Mouse (Mus musculus) lung, embryonic 14.5 days (tissue): ENCODE measurements around the gene Srsf5. TPM values are rescaled to one million over a fixed set of nuclear protein-coding genes. Genes with fewer than 3 reads are reported as not detected.
"Not testable (repeated sequence)": the region's sequence is repeated elsewhere in the genome, so short reads cannot be mapped to it uniquely, and the experiment has no call there.

Source experiments
- ATAC-seq: fragments of 200-750 bp; cut with Nextera tagmentation; 2 replicates; pipeline ENCODE4 v1.8.0; 2017; ENCODE audit warnings: mild to moderate bottlenecking, moderate TSS enrichment, moderate library complexity; ENCODE audit not compliant: insufficient read depth
- DNase-seq: peaks from one replicate; pipeline ENCODE4 v3.0.0-alpha.2; 2015
- H3K27ac ChIP-seq: fragments of 300-500 bp; sonication (generic); 2 replicates; pipeline ENCODE4 v1.5.1; 2014; ENCODE audit warnings: low read depth, mild to moderate bottlenecking, moderate library complexity
- H3K27me3 ChIP-seq: fragments of 300-500 bp; sonication (generic); 2 replicates; pipeline ENCODE4 v1.6.1; 2014; ENCODE audit warnings: low read length, control low read depth; ENCODE audit not compliant: insufficient read depth
- H3K36me3 ChIP-seq: fragments of 300-500 bp; sonication (generic); 2 replicates; pipeline ENCODE4 v1.6.1; 2014; ENCODE audit warnings: control low read depth; ENCODE audit not compliant: insufficient read depth
- H3K4me1 ChIP-seq: fragments of 300-500 bp; sonication (generic); 2 replicates; pipeline ENCODE4 v1.6.1; 2014; ENCODE audit warnings: antibody characterized with exemption, control low read depth; ENCODE audit not compliant: insufficient read depth
- H3K4me2 ChIP-seq: fragments of 300-500 bp; sonication (generic); 2 replicates; pipeline ENCODE4 v1.6.1; 2014; ENCODE audit warnings: mild to moderate bottlenecking
- H3K4me3 ChIP-seq: fragments of 300-500 bp; sonication (generic); 2 replicates; pipeline ENCODE4 v1.5.1; 2014; ENCODE audit warnings: low read depth, low read length
- H3K9ac ChIP-seq: fragments of 300-500 bp; sonication (generic); 2 replicates; pipeline ENCODE4 v1.6.1; 2014
- H3K9me3 ChIP-seq: fragments of 300-500 bp; sonication (generic); 2 replicates; pipeline ENCODE4 v1.6.1; 2016; ENCODE audit warnings: low read depth, low read length, control low read depth
- CTCF ChIP-seq: IDR thresholded peaks from 2 replicates; pipeline ENCODE4 v1.5.1; 2016; ENCODE audit warnings: antibody characterized with exemption, low read depth
- WGBS: fragments of 180-500 bp; shearing (Covaris S2); extraction: QIAGEN DNeasy Blood & Tissue Kit; methylation state at CpG from one replicate; pipeline ENCODE4 v1.1.7; 2014; 5-methylcytosine and 5-hydroxymethylcytosine counted together
- polyA plus RNA-seq: library from polyadenylated mRNA; unstranded; fragments of >200 nt; fragmentation: Nextera tagmentation; extraction: Ambion mirVana; gene quantifications from 2 replicates; pipeline ENCODE4 v1.2.1, GENCODE M21; 2014

Srsf5 gene
- polyA plus RNA-seq, 1 experiment from 2014 or later: 357 TPM

DNA sequence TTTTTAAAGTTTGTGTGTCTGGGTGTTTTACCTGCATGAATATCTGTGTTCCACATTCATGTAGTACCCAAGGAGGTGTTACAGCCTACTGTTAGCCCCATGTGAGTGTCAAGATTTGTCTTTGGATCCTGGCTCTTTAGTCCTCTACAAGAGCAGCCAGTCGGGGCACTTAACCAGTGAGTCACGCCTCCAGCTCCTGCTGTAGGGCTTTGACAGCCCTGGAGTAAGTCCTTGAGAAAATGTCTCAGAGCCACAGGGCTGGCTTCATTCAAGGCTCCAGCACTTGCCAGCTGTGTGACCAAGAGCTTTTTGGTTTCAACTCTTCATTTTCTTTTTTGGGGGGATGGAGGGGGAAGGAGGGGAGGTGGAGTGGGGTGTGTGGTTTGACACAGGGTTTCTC is 8.6 kb upstream of the Srsf5 start:
- TF ChIP-seq CTCF: no peak
- DNase-seq (peak; percentile 37), ATAC-seq (no peak; the same call in 1 of the 2 replicates)
- Histone ChIP-seq H3K9me3 (no peaks in the 10 kb centered on the region), H3K9ac (no peak overlapping the region), H3K4me3 (no peak overlapping the region), H3K27ac (no peak overlapping the region), H3K4me1 (no peaks in the 10 kb centered on the region), H3K4me2 (no peak overlapping the region), H3K36me3 (no peaks in the 10 kb centered on the region), H3K27me3 (no peaks in the 10 kb centered on the region)
- 59% methylated on average over 2 of the region's 2 CpGs for WGBS

DNA sequence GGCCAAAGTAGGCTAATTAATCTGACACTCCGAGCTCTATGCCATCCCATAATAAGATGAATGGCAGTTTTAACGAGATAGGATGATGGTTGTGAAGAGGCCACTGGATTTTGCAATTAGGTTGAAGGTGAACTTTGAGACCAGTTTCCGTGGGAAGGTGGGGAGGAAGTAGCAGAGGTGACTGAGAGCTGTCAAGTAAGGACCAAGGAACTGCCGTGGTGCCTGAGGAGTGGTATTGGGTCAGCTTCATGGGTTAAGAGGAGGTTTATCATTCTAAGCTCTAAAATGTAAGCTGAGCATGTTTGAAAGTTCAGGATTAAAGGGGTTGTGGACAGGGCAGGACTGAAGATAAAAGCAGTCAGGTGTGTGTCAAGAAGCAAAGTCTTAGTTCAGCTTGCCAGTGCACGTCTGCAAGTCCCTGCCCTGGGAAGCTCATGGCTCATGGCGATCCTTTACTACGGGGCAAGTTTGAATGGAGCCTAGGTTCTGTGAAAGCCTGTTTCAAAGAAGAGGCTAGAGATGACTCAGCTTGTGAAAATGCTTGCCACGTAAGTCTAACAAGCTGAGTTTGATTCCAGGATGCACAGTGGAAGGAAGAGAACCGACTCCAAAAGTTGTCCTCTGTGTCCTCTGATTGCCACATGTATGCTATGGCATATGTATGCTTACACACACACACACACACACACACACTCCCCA is 7.8 kb upstream of the Srsf5 start:
- H3K9ac ChIP-seq: no peak overlapping the region
- no peak for DNase-seq
- H3K27me3 ChIP-seq: no peaks in the 10 kb centered on the region
- no peaks in the 10 kb centered on the region for H3K9me3 ChIP-seq
- H3K36me3 ChIP-seq: no peaks in the 10 kb centered on the region
- ATAC-seq: no peak
- WGBS: 68% methylated on average over 9 of the region's 9 CpGs
- no peak overlapping the region for H3K27ac ChIP-seq
- TF ChIP-seq CTCF: no peak
- no peak overlapping the region for H3K4me3 ChIP-seq
- no peaks in the 10 kb centered on the region for H3K4me1 ChIP-seq
- no peak overlapping the region for H3K4me2 ChIP-seq

DNA sequence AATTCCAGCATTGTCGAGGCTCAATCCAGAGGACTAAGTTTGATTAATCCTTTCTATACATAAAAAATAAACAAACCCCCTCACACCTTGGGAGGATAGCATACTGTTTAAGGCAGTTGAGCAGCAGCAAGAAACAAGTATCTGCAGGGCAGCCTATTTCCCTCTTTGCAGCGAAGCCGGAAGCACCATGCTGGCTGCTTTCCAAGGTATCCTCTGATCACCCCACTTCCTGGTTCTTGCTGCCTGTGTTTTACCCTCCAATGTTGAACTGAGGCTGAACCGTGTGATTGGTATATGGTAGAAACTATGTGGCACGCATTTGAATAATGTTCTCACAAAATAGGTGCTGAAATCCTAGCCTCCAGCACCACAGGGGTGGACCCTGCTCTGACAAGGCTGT is 6.7 kb upstream of the Srsf5 start:
- H3K27ac ChIP-seq: no peak overlapping the region
- peak; percentile 48; the same call in 1 of the 2 replicates for ATAC-seq
- WGBS: 28% methylated on average over 5 of the region's 5 CpGs

DNA sequence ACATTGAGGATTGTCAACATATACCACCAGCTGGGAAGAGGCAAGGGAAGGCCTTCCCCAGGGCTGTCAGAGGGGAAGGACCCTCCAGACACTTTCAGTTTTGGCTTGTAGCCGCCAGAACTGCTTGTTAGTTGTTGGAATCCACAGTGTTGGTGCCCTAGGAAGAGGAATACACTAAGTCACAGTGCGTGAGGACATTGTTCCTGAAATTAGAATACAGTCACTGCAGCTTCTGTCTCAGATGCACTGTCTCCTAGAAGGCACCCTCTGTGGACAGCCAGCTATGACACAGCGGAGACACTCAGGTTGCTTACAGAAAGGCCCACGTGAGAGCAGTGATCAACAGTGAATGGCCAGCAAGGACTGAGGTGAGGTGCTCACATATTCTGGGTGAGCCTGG is 6.1 kb upstream of the Srsf5 start:
- Histone ChIP-seq H3K27me3 (no peaks in the 10 kb centered on the region), H3K4me2 (no peak overlapping the region), H3K9ac (no peak overlapping the region), H3K4me1 (no peaks in the 10 kb centered on the region), H3K4me3 (no peak overlapping the region), H3K27ac (no peak overlapping the region), H3K36me3 (no peaks in the 10 kb centered on the region), H3K9me3 (no peaks in the 10 kb centered on the region)
- 79% methylated on average over 4 of the region's 4 CpGs for WGBS
- ATAC-seq (no peak), DNase-seq (no peak)
- TF ChIP-seq CTCF: no peak

More for the DNA sequence above, 6.7 kb upstream of the Srsf5 start:
- no peaks in the 10 kb centered on the region for H3K36me3 ChIP-seq
- H3K9ac ChIP-seq: no peak overlapping the region
- H3K4me1 ChIP-seq: no peaks in the 10 kb centered on the region
- H3K27me3 ChIP-seq: no peaks in the 10 kb centered on the region
- H3K4me3 ChIP-seq: no peak overlapping the region
- TF ChIP-seq CTCF: no peak
- DNase-seq: peak; percentile 84
- no peak overlapping the region for H3K4me2 ChIP-seq
- H3K9me3 ChIP-seq: no peaks in the 10 kb centered on the region

DNA sequence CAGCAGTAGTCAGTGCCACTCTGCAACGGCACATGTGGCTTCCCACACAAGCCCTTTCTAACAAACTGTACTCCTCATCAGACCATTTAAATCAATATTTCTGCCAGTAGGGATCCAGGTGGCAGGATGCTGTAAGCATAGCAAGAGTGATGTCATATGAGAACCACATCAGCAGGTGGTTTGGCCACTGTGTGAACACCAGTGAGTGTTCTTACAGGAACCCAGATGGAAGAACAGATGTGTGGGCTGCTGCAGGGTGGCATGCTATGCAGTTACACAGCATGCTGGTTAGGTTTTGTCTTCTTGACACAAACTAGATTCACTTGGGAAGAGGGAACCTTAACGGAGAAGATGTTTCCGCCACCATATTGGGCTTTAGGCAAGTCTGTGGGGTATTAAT is 3.4 kb upstream of the Srsf5 start:
- no peak for DNase-seq
- Histone ChIP-seq H3K4me1 (no peaks in the 10 kb centered on the region), H3K9ac (no peak overlapping the region), H3K27me3 (no peaks in the 10 kb centered on the region), H3K4me3 (no peak overlapping the region), H3K4me2 (no peak overlapping the region), H3K27ac (no peak overlapping the region), H3K9me3 (no peaks in the 10 kb centered on the region), H3K36me3 (peaks cover 3% of the 10 kb centered on the region)
- WGBS: 87% methylated on average over 3 of the region's 3 CpGs
- no peak for TF ChIP-seq CTCF
- ATAC-seq: no peak

DNA sequence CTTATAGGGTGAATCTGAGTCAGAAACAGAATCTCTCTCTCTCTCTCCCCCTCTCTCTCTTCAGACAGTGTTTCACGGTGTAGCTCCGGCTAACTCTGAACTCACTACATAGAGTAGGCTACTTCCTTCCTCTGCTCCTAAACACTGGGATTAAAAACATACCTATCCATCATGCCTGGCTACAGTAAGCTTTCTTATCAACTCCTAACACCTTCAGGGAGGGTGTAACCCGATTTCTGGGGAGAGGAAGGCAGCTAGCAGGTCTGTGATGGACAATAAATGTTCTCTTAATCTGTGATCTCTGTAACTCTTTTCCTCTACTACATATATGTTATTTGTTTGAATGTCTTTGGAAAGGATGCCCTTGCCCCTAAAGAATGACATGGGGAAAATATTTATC is 1.9 kb upstream of the Srsf5 start:
- no peak for DNase-seq
- WGBS: 59% methylated on average over 3 of the region's 3 CpGs
- Histone ChIP-seq H3K4me1 (no peaks in the 10 kb centered on the region), H3K4me2 (no peak overlapping the region), H3K4me3 (no peak overlapping the region), H3K27me3 (no peaks in the 10 kb centered on the region), H3K9ac (no peak overlapping the region), H3K9me3 (no peaks in the 10 kb centered on the region), H3K27ac (no peak overlapping the region), H3K36me3 (peaks cover 17% of the 10 kb centered on the region)
- ATAC-seq: no peak
- no peak for TF ChIP-seq CTCF

DNA sequence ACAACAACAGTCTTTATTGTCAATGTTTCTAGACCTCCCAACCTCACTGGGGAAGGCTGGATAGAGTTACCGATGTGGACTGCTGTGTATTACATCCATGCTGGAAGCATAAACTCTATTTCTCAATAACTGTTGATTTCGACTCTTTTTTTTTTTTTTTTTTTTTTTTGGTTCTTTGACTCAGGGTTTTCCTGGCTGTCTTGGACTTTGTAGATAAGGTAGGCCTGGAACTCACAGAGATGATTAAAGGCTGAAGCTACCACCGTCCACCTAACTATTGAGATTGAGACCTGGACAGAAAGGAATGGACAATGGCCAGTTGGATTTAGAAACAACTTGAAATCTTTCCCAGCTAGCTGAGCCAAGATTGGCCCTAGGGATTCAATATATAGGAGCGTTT is 1.1 kb upstream of the Srsf5 start:
- TF ChIP-seq CTCF: no peak
- Histone ChIP-seq H3K4me2 (no peak overlapping the region), H3K27me3 (no peaks in the 10 kb centered on the region), H3K4me3 (0 out of 2 replicates have a peak overlapping the region, but pooled peaks have one; percentile 97), H3K9ac (no peak overlapping the region), H3K27ac (no peak overlapping the region), H3K4me1 (no peaks in the 10 kb centered on the region), H3K36me3 (peaks cover 24% of the 10 kb centered on the region), H3K9me3 (no peaks in the 10 kb centered on the region)
- 92% methylated on average over 4 of the region's 4 CpGs for WGBS
- ATAC-seq (no peak), DNase-seq (no peak)

DNA sequence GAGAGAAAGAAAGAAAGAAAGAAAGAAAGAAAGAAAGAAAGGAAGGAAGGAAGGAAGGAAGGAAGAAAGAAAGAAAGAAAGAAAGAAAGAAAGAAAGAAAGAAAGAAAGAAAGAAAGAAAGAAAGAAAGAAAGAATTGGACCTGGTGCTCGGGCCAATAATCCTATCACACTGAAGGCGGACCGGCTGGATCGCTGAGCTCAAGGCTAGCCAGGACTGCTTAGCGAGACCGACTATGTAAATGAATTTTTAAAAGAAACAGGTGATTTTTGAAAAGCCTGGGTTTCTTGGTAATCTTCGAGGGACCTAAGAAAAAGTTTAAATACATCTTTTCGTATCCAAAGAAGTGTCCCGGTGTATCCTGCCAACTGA is 356 bp upstream of the Srsf5 start:
- Histone ChIP-seq H3K4me3 (peak overlapping the region; percentile 97), H3K9ac (peak overlapping the region; percentile 47), H3K36me3 (peaks cover 30% of the 10 kb centered on the region), H3K27ac (peak overlapping the region; percentile 70), H3K4me2 (peak overlapping the region; percentile 54)
- H3K4me1 ChIP-seq, H3K9me3 ChIP-seq, H3K27me3 ChIP-seq, DNase-seq: not testable (repeated sequence)
- 0% methylated on average over 9 of the region's 9 CpGs for WGBS
- peak; percentile 49 for ATAC-seq
